26 mouse cellular contexts compared by ENCODE assay signal in the genomic region with DNA sequence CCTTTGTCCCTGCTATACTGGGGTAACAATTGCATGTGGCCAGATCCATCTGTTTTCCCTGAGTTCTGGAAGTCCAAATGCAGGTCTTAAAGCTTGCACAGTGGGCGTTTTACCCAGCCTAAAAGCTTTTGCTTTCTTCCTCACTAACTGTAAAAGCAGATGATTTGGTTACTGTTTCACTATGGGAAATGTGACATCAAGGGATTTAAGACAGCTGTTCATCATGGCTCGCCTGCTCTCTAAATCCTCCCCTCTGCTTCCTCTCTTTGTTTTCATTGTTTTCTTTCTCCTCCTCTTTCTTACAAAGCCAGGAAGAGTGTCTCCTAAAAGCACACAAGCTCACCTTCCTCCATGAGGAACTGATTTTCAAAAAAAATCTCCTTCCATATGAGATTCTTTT.
A peak's percentile ranks its signal among the peaks of the same experiment; 100 is the strongest.
DNase-seq lines count a peak whose midpoint lies in the region; ATAC-seq and TF ChIP-seq lines count a peak whose summit lies in the region.
"Had no signal": no experiment of that assay in that cellular context is flagged by ENCODE, and none has a peak within 500 bp of the region (broad histone marks: within the 10 kb centered on the region; RNA-seq: fewer than 3 reads in every experiment).

No protein-coding gene starts in this region.

- no peak overlapping the region for H3K9ac ChIP-seq in kidney, postnatal 0 days (ENCODE audit: low read depth, low read length)
- H3K9ac ChIP-seq: hindbrain, embryonic 12.5 days; limb, embryonic 12.5 days; liver, embryonic 12.5 days; liver, postnatal 0 days; neural tube, embryonic 15.5 days had no signal

- no peak for ATAC-seq in kidney, postnatal 0 days (replicated peaks; ENCODE audit: low FRiP score, low read depth)
- ATAC-seq: forebrain, embryonic 14.5 days; intestine, embryonic 16.5 days; liver, embryonic 12.5 days; liver, postnatal 0 days; lung, postnatal 0 days; Patski had no signal

- WGBS in heart, embryonic 10.5 days, result 42% methylated on average over 2 of the region's 2 CpGs
- WGBS in kidney, postnatal 0 days, result 11% methylated on average over 2 of the region's 2 CpGs

- no peaks in the 10 kb centered on the region for H3K36me3 ChIP-seq in heart, embryonic 10.5 days
- H3K36me3 ChIP-seq in kidney, postnatal 0 days (ENCODE audit: insufficient read depth, low read length), result no peaks in the 10 kb centered on the region
- H3K36me3 ChIP-seq: hindbrain, embryonic 12.5 days; limb, embryonic 12.5 days; liver, embryonic 12.5 days; neural tube, embryonic 15.5 days had no signal

- DNase-seq in heart, postnatal 10 days, result peak; percentile 9 to 10
- no peak for DNase-seq in heart, embryonic 10.5 days (ENCODE audit: low spot score)
- peak; percentile 70 for DNase-seq in kidney, postnatal 0 days (ENCODE audit: low spot score)
- DNase-seq in kidney, postnatal 25 days, result no peak
- DNase-seq in thymus, postnatal 25 days, result peak; percentile 3
- no peak for DNase-seq in thymus, postnatal 0 days (ENCODE audit: low spot score)
- DNase-seq in cerebellum, adult 9-11 months, result no peak
- DNase-seq: adrenal gland, postnatal 10 days; cerebellum, adult 11 months; cerebellum, postnatal 10 days; gastrocnemius, postnatal 14 days; kidney, postnatal 10 days; liver, postnatal 0 days; midbrain, embryonic 14.5 days; retina, postnatal 1 day; right cerebral cortex, postnatal 14 days; spleen, adult 18-20 months had no signal

- H3K4me3 ChIP-seq in heart, embryonic 10.5 days, result no peak overlapping the region
- H3K4me3 ChIP-seq in kidney, postnatal 0 days (replicated peaks; ENCODE audit: low read depth, low read length), result no peak overlapping the region
- H3K4me3 ChIP-seq: hindbrain, embryonic 12.5 days; limb, embryonic 12.5 days; liver, embryonic 12.5 days; neural tube, embryonic 15.5 days had no signal

- intact Hi-C loops in heart, postnatal 10 days (cut with DNase I), result no loop called here

- no peaks in the 10 kb centered on the region for H3K9me3 ChIP-seq in heart, embryonic 10.5 days
- H3K9me3 ChIP-seq in kidney, postnatal 0 days (replicated peaks; ENCODE audit: low read length), result no peaks in the 10 kb centered on the region
- H3K9me3 ChIP-seq: liver, embryonic 12.5 days; neural tube, embryonic 15.5 days had no signal

- no peaks in the 10 kb centered on the region for H3K4me1 ChIP-seq in heart, embryonic 10.5 days
- H3K4me1 ChIP-seq in kidney, postnatal 0 days (replicated peaks; ENCODE audit: insufficient read depth, low read length), result no peaks in the 10 kb centered on the region
- H3K4me1 ChIP-seq: hindbrain, embryonic 12.5 days; limb, embryonic 12.5 days; liver, embryonic 12.5 days; neural tube, embryonic 15.5 days had no signal

- H3K4me2 ChIP-seq in kidney, postnatal 0 days (ENCODE audit: low read length), result no peak overlapping the region
- H3K4me2 ChIP-seq: hindbrain, embryonic 12.5 days; limb, embryonic 12.5 days; liver, embryonic 12.5 days; neural tube, embryonic 15.5 days had no signal

- no peak for TF ChIP-seq CTCF in kidney, postnatal 0 days (IDR thresholded peaks at IDR 0.05; ENCODE audit: low read depth)

- no peaks in the 10 kb centered on the region for H3K27me3 ChIP-seq in heart, embryonic 10.5 days (ENCODE audit: insufficient read depth, poor library complexity, severe bottlenecking)
- H3K27me3 ChIP-seq in kidney, postnatal 0 days (ENCODE audit: insufficient read depth, low read length), result no peaks in the 10 kb centered on the region
- H3K27me3 ChIP-seq: hindbrain, embryonic 12.5 days; limb, embryonic 12.5 days; liver, embryonic 12.5 days; neural tube, embryonic 15.5 days; Patski had no signal

- H3K27ac ChIP-seq in heart, embryonic 10.5 days, result no peak overlapping the region
- H3K27ac ChIP-seq in kidney, postnatal 0 days, result no peak overlapping the region
- H3K27ac ChIP-seq: hindbrain, embryonic 12.5 days; limb, embryonic 12.5 days; liver, embryonic 12.5 days; macrophage; neural tube, embryonic 15.5 days had no signal

Comparison
In these comparisons a context has a peak if more than half of its experiments do, and no peak if none do; other contexts are left out.
1. DNase-seq: peak in heart, postnatal 10 days (2 of 2), kidney, postnatal 0 days (single experiment) and thymus, postnatal 25 days (single experiment); none in heart, embryonic 10.5 days (single experiment), kidney, postnatal 25 days (0 of 2), thymus, postnatal 0 days (single experiment) and cerebellum, adult 9-11 months (single experiment).